Mouse (Mus musculus): ENCODE results near the gene Ranbp6. TPM values are rescaled to one million over a fixed set of nuclear protein-coding genes. Genes with fewer than 3 reads are reported as not detected.
A peak's percentile ranks its signal among the peaks of the same experiment; 100 is the strongest.

The Ranbp6 gene
- polyA plus RNA-seq, 1 experiment from 2014 or later: 39.6 TPM

- Histone ChIP-seq H3K4me2 (replicated peaks) (no peak overlapping the region), H3K36me3 (no peaks in the 10 kb centered on the region), H3K4me3 (no peak overlapping the region), H3K4me1 (peaks cover 3% of the 10 kb centered on the region), H3K9ac (replicated peaks) (no peak overlapping the region), H3K9me3 (no peaks in the 10 kb centered on the region), H3K27ac (replicated peaks) (no peak overlapping the region), H3K27me3 (0 out of 2 replicates have a peak, but pooled peaks cover 6% of the 10 kb centered on the region)
- WGBS: 22% methylated on average over 1 of the region's 1 CpGs
- ATAC-seq (replicated peaks): no peak
These were observed 25.4 kb upstream of the Ranbp6 start for GRCm38 (mm10) chr19:29838171-29838570.

GRCm38 (mm10) chr19:29835364-29836034 lies 22.7 kb upstream of the Ranbp6 start:
- ATAC-seq (replicated peaks): no peak
- no peak overlapping the region for H3K9ac ChIP-seq (replicated peaks)
- H3K4me1 ChIP-seq: no peaks in the 10 kb centered on the region
- H3K27me3 ChIP-seq: 0 out of 2 replicates have a peak, but pooled peaks cover 6% of the 10 kb centered on the region
- no peaks in the 10 kb centered on the region for H3K36me3 ChIP-seq
- no peak overlapping the region for H3K27ac ChIP-seq (replicated peaks)
- no peak overlapping the region for H3K4me2 ChIP-seq (replicated peaks)
- H3K4me3 ChIP-seq: no peak overlapping the region
- 74% methylated on average over 3 of the region's 3 CpGs for WGBS
- H3K9me3 ChIP-seq: no peaks in the 10 kb centered on the region

- H3K4me3 ChIP-seq: no peak overlapping the region
- H3K27me3 ChIP-seq: no peaks in the 10 kb centered on the region
- 79% methylated on average over 2 of the region's 2 CpGs for WGBS
- no peaks in the 10 kb centered on the region for H3K36me3 ChIP-seq
- H3K27ac ChIP-seq (replicated peaks): no peak overlapping the region
- no peaks in the 10 kb centered on the region for H3K4me1 ChIP-seq
- ATAC-seq (replicated peaks): no peak
- no peaks in the 10 kb centered on the region for H3K9me3 ChIP-seq
- H3K4me2 ChIP-seq (replicated peaks): no peak overlapping the region
- no peak overlapping the region for H3K9ac ChIP-seq (replicated peaks)
These were observed 18.1 kb upstream of the Ranbp6 start for GRCm38 (mm10) chr19:29830911-29831310.

- H3K9me3 ChIP-seq: no peaks in the 10 kb centered on the region
- H3K36me3 ChIP-seq: no peaks in the 10 kb centered on the region
- H3K4me2 ChIP-seq (replicated peaks): no peak overlapping the region
- no peaks in the 10 kb centered on the region for H3K27me3 ChIP-seq
- H3K9ac ChIP-seq (replicated peaks): no peak overlapping the region
- H3K27ac ChIP-seq (replicated peaks): no peak overlapping the region
- no peak for ATAC-seq (replicated peaks)
- H3K4me3 ChIP-seq: no peak overlapping the region
- 76% methylated on average over 5 of the region's 5 CpGs for WGBS
- no peaks in the 10 kb centered on the region for H3K4me1 ChIP-seq
These were observed 15.8 kb upstream of the Ranbp6 start for GRCm38 (mm10) chr19:29828558-29828957.

- H3K9ac ChIP-seq (replicated peaks): no peak overlapping the region
- H3K4me2 ChIP-seq (replicated peaks): no peak overlapping the region
- no peaks in the 10 kb centered on the region for H3K9me3 ChIP-seq
- H3K27ac ChIP-seq (replicated peaks): no peak overlapping the region
- WGBS: 86% methylated on average over 1 of the region's 1 CpGs
- H3K36me3 ChIP-seq: no peaks in the 10 kb centered on the region
- ATAC-seq (replicated peaks): peak; percentile 82
- no peaks in the 10 kb centered on the region for H3K27me3 ChIP-seq
- H3K4me3 ChIP-seq: no peak overlapping the region
- no peaks in the 10 kb centered on the region for H3K4me1 ChIP-seq
These were observed 13.9 kb upstream of the Ranbp6 start for GRCm38 (mm10) chr19:29826686-29827085.

- Histone ChIP-seq H3K27me3 (no peaks in the 10 kb centered on the region), H3K4me1 (no peaks in the 10 kb centered on the region), H3K9ac (replicated peaks) (no peak overlapping the region), H3K27ac (replicated peaks) (no peak overlapping the region), H3K4me3 (no peak overlapping the region), H3K9me3 (no peaks in the 10 kb centered on the region), H3K4me2 (replicated peaks) (no peak overlapping the region), H3K36me3 (no peaks in the 10 kb centered on the region)
- 62% methylated on average over 2 of the region's 2 CpGs for WGBS
- no peak for ATAC-seq (replicated peaks)
These were observed 12.2 kb upstream of the Ranbp6 start for GRCm38 (mm10) chr19:29825003-29825402.

- 0 out of 2 replicates have a peak, but pooled peaks have one; percentile 19 for ATAC-seq (replicated peaks)
- 47% methylated on average over 6 of the region's 6 CpGs for whole genome bisulfite sequencing
- H3K4me1 ChIP-seq: no peaks in the 10 kb centered on the region
- H3K27ac ChIP-seq (replicated peaks): no peak overlapping the region
- no peak overlapping the region for H3K4me3 ChIP-seq
- H3K4me2 ChIP-seq (replicated peaks): no peak overlapping the region
- no peaks in the 10 kb centered on the region for H3K36me3 ChIP-seq
- no peak overlapping the region for H3K9ac ChIP-seq (replicated peaks)
- no peaks in the 10 kb centered on the region for H3K9me3 ChIP-seq
- H3K27me3 ChIP-seq: no peaks in the 10 kb centered on the region
These were observed 11.4 kb upstream of the Ranbp6 start for GRCm38 (mm10) chr19:29824034-29824700.

- no peak overlapping the region for H3K4me3 ChIP-seq
- 69% methylated on average over 12 of the region's 12 CpGs for WGBS
- no peak for ATAC-seq (replicated peaks)
- no peaks in the 10 kb centered on the region for H3K27me3 ChIP-seq
- H3K36me3 ChIP-seq: no peaks in the 10 kb centered on the region
- no peak overlapping the region for H3K27ac ChIP-seq (replicated peaks)
- no peak overlapping the region for H3K9ac ChIP-seq (replicated peaks)
- H3K9me3 ChIP-seq: no peaks in the 10 kb centered on the region
- H3K4me1 ChIP-seq: no peaks in the 10 kb centered on the region
- H3K4me2 ChIP-seq (replicated peaks): no peak overlapping the region
These were observed 10.8 kb upstream of the Ranbp6 start for GRCm38 (mm10) chr19:29823456-29824010.

GRCm38 (mm10) chr19:29820966-29821365 lies 8.2 kb upstream of the Ranbp6 start:
- H3K27me3 ChIP-seq: no peaks in the 10 kb centered on the region
- H3K4me1 ChIP-seq: no peaks in the 10 kb centered on the region
- H3K4me2 ChIP-seq (replicated peaks): no peak overlapping the region
- H3K4me3 ChIP-seq: no peak overlapping the region
- H3K36me3 ChIP-seq: no peaks in the 10 kb centered on the region
- ATAC-seq (replicated peaks): peak; percentile 67; the same call in 1 of the 2 replicates
- H3K9me3 ChIP-seq: no peaks in the 10 kb centered on the region
- no peak overlapping the region for H3K9ac ChIP-seq (replicated peaks)
- no peak overlapping the region for H3K27ac ChIP-seq (replicated peaks)

- Histone ChIP-seq H3K27me3 (no peaks in the 10 kb centered on the region), H3K9me3 (no peaks in the 10 kb centered on the region), H3K36me3 (peaks cover 24% of the 10 kb centered on the region), H3K9ac (replicated peaks) (no peak overlapping the region), H3K4me3 (no peak overlapping the region), H3K4me2 (replicated peaks) (no peak overlapping the region), H3K27ac (replicated peaks) (no peak overlapping the region), H3K4me1 (peaks cover 43% of the 10 kb centered on the region)
- 87% methylated on average over 5 of the region's 5 CpGs for WGBS
- no peak for ATAC-seq (replicated peaks)
These were observed 2.8 kb downstream of the Ranbp6 start for GRCm38 (mm10) chr19:29810022-29810421.

GRCm38 (mm10) chr19:29805917-29806785 lies 6.6 kb downstream of the Ranbp6 start, which contains the start of gene 9930021J03Rik:
Gene 9930021J03Rik (minus strand): TSS chr19:29805989.
- H3K4me2 ChIP-seq (replicated peaks): peak within 1 kb of the TSS; percentile 90
- no peaks in the 10 kb centered on the region for H3K27me3 ChIP-seq
- H3K4me3 ChIP-seq: peak within 1 kb of the TSS; percentile 60
- under 1% methylated on average over 75 of the region's 95 CpGs for WGBS
- peaks cover 23% of the 10 kb centered on the region for H3K36me3 ChIP-seq
- H3K9me3 ChIP-seq: no peaks in the 10 kb centered on the region
- peaks cover 55% of the 10 kb centered on the region for H3K4me1 ChIP-seq
- H3K27ac ChIP-seq (replicated peaks): peak within 1 kb of the TSS; percentile 99
- ATAC-seq (replicated peaks): peak; percentile 92
- peak within 1 kb of the TSS; percentile 87 for H3K9ac ChIP-seq (replicated peaks)
